Mouse (Mus musculus) heart, postnatal 36 days (tissue): ENCODE measurements around the gene Zcchc2. TPM values are rescaled to one million over a fixed set of nuclear protein-coding genes. Genes with fewer than 3 reads are reported as not detected.

Experiments used
- DNase-seq, 2 experiments: peaks; one replicate each; pipeline ENCODE4 v3.0.0; 2021 to 2022
- intact Hi-C: fragments of 180-260 bp; cut with DNase I; formaldehyde crosslinking; loops from one replicate; pipeline ENCODE4 v1.15.1; 2025
- total RNA-seq, 2 experiments: library from RNA; stranded (reverse); gene quantifications; 2 replicates each; pipeline ENCODE4 v1.2.3; 2021

Gene Zcchc2
- total RNA-seq, 2 experiments from 2014 or later: 9.8 to 10.4 TPM

GRCm38 (mm10) chr1:106065679-106066078 lies 75.5 kb downstream of the Zcchc2 start:
- DNase-seq: no peak

GRCm38 (mm10) chr1:106067306-106067705 lies 77.1 kb downstream of the Zcchc2 start:
- DNase-seq: no peak
- intact Hi-C loops: no loop called here

More at GRCm38 (mm10) chr1:106065679-106066078, 75.5 kb downstream of the Zcchc2 start:
- intact Hi-C loops: no loop called here

GRCm38 (mm10) chr1:106069867-106070543 lies 79.8 kb downstream of the Zcchc2 start:
- DNase-seq: no peak
- intact Hi-C loops: loop anchor here (10.0 kb wide), 1 partner anchor 175 kb away; no protein-coding TSS in a partner anchor

- no peak for DNase-seq
- intact Hi-C loops: loop anchor here (1.0 to 10.0 kb wide), 2 partner anchors 174 to 324 kb away; no protein-coding TSS in a partner anchor
Observed at GRCm38 (mm10) chr1:106070814-106071213, 80.6 kb downstream of the Zcchc2 start.

GRCm38 (mm10) chr1:106071237-106072070 lies 81.2 kb downstream of the Zcchc2 start:
- peak; percentile 84 to 89 for DNase-seq
- intact Hi-C loops: loop anchor here (1.0 to 10.0 kb wide), 3 partner anchors 99 to 324 kb away; partner anchors contain the start of gene Phlpp1

GRCm38 (mm10) chr1:106072071-106072440 lies 81.8 kb downstream of the Zcchc2 start:
- intact Hi-C loops: loop anchor here (2.0 to 10.0 kb wide), 2 partner anchors 99 to 173 kb away; partner anchors contain the start of gene Phlpp1
- DNase-seq: no peak

GRCm38 (mm10) chr1:106073166-106073565 lies 83.0 kb downstream of the Zcchc2 start:
- intact Hi-C loops: loop anchor here (2.0 to 10.0 kb wide), 2 partner anchors 98 to 172 kb away; partner anchors contain the start of gene Phlpp1
- DNase-seq: no peak

GRCm38 (mm10) chr1:106074141-106074540 lies 83.9 kb downstream of the Zcchc2 start:
- intact Hi-C loops: loop anchor here (10.0 kb wide), 1 partner anchor 171 kb away; no protein-coding TSS in a partner anchor
- no peak for DNase-seq

GRCm38 (mm10) chr1:106074656-106075055 lies 84.5 kb downstream of the Zcchc2 start:
- no peak for DNase-seq
- intact Hi-C loops: loop anchor here (10.0 kb wide), 1 partner anchor 170 kb away; no protein-coding TSS in a partner anchor

GRCm38 (mm10) chr1:106076641-106077040 lies 86.4 kb downstream of the Zcchc2 start:
- intact Hi-C loops: loop anchor here (10.0 kb wide), 1 partner anchor 168 kb away; no protein-coding TSS in a partner anchor
- no peak for DNase-seq

GRCm38 (mm10) chr1:106077166-106077565 lies 87.0 kb downstream of the Zcchc2 start:
- DNase-seq: no peak

More at GRCm38 (mm10) chr1:106077166-106077565, 87.0 kb downstream of the Zcchc2 start:
- intact Hi-C loops: loop anchor here (10.0 kb wide), 1 partner anchor 168 kb away; no protein-coding TSS in a partner anchor

Other genes with a start within 250 kb of the Zcchc2 start
- gene Tnfrsf11a, start 209.7 kb upstream of the Zcchc2 start, total RNA-seq: 1 to 10 TPM; 1.7 to 1.8 TPM
- 10 to 100 TPM; 17.8 to 18.6 TPM for gene Phlpp1, start 181.3 kb downstream of the Zcchc2 start, total RNA-seq